Mouse (Mus musculus) sigmoid colon, adult 10 weeks (tissue): ENCODE results near the gene Adal. TPM values are rescaled to one million over a fixed set of nuclear protein-coding genes. Genes with fewer than 3 reads are reported as not detected.

Source experiments
- polyA plus RNA-seq: library from polyadenylated mRNA; stranded (reverse); fragments of 350-450 nt; fragmentation: Illumina TruSeq; extraction: RNeasy Lipid Tissue Mini Kit (QIAGEN cat#74804); gene quantifications from one replicate; pipeline ENCODE4 v1.2.3, GENCODE M21; 2014; ENCODE audit warnings: low read depth, low replicate concordance

Adal gene
- polyA plus RNA-seq, result 23.8 TPM

GRCm38 (mm10) chr2:121140018-121140882 lies at the start of gene Adal, which contains the start of gene Lcmt2:
Adal (plus strand) TSS chr2:121140428.
Lcmt2 (minus strand) TSS chr2:121140653.

DNA sequence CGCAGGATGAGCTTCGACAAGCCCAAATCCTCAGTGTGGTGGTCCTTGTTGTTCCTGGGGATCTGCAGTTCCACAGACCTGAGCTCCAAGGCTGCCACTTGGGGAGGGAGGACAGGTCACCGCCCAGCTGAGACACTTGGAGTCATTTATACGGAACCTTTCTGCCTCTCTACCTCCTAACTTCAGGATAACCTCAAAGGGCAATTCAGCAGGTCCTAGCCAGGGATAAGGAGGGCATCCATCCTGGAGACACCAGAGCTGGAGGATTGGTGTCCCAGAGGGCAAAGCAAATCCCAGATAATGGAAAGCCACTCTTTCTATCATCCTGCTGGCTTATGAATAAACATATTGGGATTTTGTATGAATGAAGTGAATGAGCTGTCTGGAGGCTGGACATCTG lies 30.5 kb upstream of the Adal start, which contains the start of gene Tgm7:
Gene Tgm7, minus strand, starts transcription at position 101 of the 400 bp plus-strand sequence.

DNA sequence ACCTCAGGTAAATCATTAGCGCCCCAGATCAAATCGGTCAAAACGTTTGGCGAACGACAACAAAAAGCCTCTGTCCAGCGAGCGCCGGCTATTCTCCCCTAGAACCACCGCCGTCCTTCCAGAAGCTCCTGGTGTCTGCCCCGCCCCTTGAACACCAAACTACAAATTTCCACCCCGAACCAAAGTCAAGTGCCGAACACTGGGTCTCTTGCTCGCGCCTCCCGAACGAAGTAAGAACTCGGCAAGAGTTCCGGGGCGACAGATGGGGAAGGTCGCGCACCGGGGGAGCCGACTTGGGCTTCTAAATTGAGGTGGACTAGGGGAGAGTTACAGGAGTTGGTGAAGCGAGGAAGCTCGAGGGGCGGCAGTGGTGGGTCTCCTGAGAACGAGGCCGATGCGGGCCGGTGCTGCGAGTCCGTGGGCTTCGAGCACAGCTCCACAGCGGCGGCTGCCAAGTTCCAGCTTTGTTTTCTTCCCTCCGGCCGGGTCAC lies 30.3 kb downstream of the Adal start, which contains the start of gene Tubgcp4:
Gene Tubgcp4, plus strand, starts transcription at position 174 of the 491 bp plus-strand sequence.

GRCm38 (mm10) chr2:121170980-121171742 lies 30.9 kb downstream of the Adal start, which contains the start of gene Zscan29:
Zscan29 (minus strand) TSS chr2:121171125.

Other genes starting within 250 kb of the Adal start
- gene Ubr1, start 169.7 kb upstream of the Adal start, polyA plus RNA-seq, result 39.2 TPM
- 49.5 TPM for gene Tmem62, start 163.4 kb upstream of the Adal start, polyA plus RNA-seq
- gene Ccndbp1, start 132.0 kb upstream of the Adal start, polyA plus RNA-seq, result 59.6 TPM
- not detected for gene Epb42, start 103.4 kb upstream of the Adal start, polyA plus RNA-seq
- gene Tgm5, start 54.6 kb upstream of the Adal start, polyA plus RNA-seq, result 0.41 TPM
- 0.19 TPM for gene Tgm7, start 30.6 kb upstream of the Adal start, polyA plus RNA-seq
- 4.4 TPM for gene Lcmt2, start 225 bp downstream of the Adal start, polyA plus RNA-seq
- 121 TPM for gene Tubgcp4, start 30.2 kb downstream of the Adal start, polyA plus RNA-seq
- 27.1 TPM for gene Zscan29, start 30.7 kb downstream of the Adal start, polyA plus RNA-seq
- 15.0 TPM for gene Trp53bp1, start 131.0 kb downstream of the Adal start, polyA plus RNA-seq
- gene Map1a, start 149.2 kb downstream of the Adal start, polyA plus RNA-seq, result 0.88 TPM
- 34.6 TPM for gene Ppip5k1, start 215.0 kb downstream of the Adal start, polyA plus RNA-seq
- gene Ckmt1, start 217.3 kb downstream of the Adal start, polyA plus RNA-seq, result 524 TPM
- not detected for gene Strc, start 246.7 kb downstream of the Adal start, polyA plus RNA-seq